Mouse (Mus musculus): Measurements from ENCODE around the gene Tdp1.

The Tdp1 gene

GRCm38 (mm10) chr12:99898248-99898870, 14.0 kb downstream of the Tdp1 start:
- no peak for DNase-seq (ENCODE audit: low spot score)

- DNase-seq (ENCODE audit: low spot score) = no peak
Observed at GRCm38 (mm10) chr12:99899991-99900390, 15.7 kb downstream of the Tdp1 start.

DNA sequence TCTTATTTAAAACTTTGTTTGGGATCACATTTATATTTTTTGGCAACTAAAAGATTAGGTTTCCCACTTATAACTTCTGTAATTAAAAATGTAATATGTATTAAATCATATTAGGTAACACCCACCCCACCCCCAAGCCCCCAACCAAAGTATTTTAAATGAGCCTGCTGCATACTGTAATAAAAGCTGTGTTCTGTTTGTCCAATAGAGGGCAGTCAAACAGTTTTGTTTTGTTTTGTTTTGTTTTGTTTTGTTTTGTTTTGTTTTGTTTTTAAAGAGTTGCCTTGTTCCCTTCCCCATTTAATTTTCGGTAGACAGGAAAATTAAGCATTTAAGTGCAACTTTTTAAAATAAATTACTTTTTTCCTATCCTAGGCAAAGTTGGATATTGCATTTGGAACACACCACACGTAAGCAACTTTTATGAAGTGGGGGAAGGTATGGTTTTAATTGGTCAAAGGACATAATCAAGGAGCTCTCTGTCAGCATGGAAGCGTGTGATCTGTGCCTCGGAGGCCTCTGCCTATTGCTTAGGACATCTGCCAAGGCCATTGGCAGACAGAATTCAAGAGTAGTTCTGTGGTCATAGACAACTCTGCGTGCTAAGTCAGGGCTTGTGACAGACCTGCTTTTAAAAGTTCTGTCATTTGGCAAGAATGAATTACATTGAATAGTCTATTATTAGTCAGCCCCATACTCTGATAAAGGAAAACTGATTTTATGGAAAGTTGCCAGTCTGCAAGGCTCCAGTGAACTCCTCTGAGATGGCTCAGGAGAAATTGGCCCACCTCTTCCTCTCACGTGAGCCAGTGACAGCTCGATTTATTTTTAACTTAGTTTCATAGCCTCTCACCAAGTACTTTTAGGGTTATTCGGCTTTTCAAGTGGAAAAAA, 17.9 kb downstream of the Tdp1 start:
- DNase-seq (ENCODE audit: low spot score) = no peak

DNA sequence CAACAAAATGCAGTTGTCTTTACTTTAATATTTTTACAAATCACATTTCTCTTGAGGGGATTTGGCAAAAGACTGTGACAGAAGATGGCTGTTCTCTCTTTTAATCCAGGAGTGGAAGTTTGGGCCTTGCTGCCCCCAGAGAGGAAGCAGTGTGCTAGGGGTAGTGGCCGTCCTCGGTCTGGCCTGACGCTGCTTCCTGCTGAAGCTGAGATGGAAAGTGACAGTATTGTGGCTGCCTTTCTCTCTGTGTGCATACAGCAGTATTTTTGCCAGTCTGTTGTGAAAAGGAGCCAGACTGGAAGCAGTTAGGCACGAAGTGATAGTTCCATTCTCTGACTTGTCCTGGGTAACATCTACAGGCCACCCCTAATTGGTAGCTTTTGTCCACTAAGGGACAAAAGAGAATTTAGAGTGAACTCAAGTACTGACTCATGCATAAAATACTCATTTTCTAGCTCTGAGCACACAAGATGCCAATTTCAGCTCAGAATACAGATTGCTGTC, 18.6 kb downstream of the Tdp1 start:
- DNase-seq (ENCODE audit: low spot score) = no peak

DNA sequence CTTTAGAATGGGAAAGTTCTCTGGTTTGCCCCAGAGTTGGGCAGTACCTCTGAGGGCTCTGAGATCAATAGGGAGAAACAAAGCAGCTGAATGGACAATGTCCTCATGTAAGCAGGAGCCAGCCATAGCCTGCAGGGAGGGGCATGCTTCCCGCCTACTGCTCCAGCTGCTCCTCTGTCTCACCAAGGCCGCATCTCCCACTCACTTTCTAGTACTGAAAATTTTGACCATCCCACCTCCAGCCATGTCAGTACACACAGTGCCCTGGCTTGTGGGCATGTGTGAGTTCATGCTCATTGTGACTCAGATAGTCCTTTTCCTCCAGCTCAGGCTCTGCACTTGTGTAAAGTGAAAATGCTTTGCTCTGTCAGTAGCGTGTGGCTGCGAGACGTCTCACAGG, 20.2 kb downstream of the Tdp1 start:
- no peak for DNase-seq (ENCODE audit: low spot score)

- no peak for DNase-seq (ENCODE audit: low spot score)
Observed at GRCm38 (mm10) chr12:99911466-99911865, 27.1 kb downstream of the Tdp1 start.

DNA sequence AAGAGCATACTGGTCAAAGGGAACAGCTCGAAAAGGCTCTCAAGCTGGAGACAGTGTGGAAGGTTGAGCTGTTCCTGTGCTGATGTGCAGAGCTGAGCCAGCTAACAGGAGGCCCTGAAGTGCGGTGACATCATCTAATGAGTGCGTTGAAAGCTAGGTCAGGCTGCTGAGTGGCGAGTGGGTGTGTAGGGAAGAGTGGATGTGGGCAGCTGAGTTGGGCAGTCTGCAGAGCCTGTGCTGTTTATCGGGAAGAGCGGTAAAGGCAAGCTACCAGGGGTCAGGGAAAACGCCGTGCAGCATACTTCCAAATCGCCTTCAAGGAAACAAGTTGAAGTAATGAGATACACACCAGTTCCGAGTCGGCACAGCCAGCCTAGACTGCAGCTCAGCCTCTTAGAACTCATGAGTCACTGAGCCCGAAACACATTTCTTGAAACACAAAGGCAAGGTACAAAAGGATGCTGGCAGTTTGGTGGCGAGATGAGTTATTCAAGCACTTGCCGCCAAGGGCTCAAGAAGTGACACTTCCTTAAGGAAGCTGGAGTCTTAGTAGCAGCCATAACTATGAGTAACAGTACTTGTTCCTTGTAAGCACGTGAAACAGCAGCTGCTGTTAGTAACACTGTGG, 33.6 kb downstream of the Tdp1 start:
- no peak for DNase-seq (ENCODE audit: low spot score)

DNA sequence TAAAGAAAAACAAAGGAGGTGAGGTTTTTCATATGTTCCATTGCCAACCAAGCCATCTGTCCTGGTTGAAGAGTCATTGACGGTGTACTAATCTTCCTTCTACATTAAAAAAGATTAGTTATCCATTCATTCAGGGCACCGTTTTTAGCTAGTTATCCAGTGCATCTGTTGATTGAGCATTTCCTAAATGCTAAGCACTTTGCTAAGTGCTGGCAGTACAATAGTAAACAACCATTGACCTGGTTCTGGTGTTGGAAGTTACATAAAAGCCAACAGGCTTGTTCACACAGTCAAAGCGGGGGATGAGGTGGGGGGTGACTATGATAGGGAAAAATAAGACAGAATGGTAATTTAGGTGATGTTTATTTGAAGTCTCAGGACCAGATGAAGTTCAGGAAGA, 35.3 kb downstream of the Tdp1 start:
- DNase-seq (ENCODE audit: low spot score) = no peak

DNA sequence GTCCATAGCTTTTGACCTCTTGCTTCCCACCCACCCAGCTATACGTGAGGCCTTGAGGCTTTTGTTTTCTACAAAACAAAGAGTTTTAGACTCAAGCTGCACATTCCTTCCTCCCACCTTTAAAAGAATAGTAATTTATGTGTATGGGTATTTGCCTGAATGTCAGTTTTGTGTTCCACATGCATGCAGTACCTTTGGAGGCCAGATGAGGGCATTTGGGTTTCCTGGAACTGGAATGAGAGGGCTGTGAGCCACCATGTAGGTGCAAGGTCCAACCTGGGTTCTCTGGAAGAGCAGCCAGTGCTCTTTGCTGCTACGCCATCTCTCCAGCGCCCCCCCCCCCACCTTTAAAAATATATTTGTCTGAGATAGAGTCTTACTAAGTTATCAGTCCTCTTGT, 36.7 kb downstream of the Tdp1 start:
- no peak for DNase-seq (ENCODE audit: low spot score)

DNA sequence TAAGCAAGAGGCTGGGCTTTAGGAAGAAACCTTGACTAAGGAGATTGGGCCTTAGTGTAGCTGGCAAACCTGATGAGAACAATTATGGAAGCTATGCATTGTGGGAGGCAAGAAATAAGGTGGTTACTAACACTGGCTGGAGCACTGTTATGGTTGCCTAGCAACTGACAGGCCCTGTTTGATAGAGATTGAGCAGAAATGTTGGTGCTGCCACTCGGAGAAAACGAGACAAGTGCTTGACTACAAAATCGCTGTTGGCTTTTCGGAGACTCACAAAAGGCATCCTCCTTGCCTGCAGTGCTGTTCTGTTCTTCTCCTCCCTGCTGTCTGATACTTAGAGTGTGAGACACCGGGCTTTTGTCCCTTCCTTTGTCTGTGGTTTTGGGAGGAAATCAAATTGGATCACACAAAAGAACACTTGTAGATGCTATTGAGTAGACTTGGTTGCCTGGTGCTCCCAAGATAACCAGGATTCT, 38.9 kb downstream of the Tdp1 start:
- no peak for DNase-seq (ENCODE audit: low spot score)

- DNase-seq (ENCODE audit: low spot score) = no peak
Observed at GRCm38 (mm10) chr12:99923703-99924102, 39.4 kb downstream of the Tdp1 start.

GRCm38 (mm10) chr12:99928311-99928710, 44.0 kb downstream of the Tdp1 start:
- no peak for DNase-seq (ENCODE audit: low spot score)

DNA sequence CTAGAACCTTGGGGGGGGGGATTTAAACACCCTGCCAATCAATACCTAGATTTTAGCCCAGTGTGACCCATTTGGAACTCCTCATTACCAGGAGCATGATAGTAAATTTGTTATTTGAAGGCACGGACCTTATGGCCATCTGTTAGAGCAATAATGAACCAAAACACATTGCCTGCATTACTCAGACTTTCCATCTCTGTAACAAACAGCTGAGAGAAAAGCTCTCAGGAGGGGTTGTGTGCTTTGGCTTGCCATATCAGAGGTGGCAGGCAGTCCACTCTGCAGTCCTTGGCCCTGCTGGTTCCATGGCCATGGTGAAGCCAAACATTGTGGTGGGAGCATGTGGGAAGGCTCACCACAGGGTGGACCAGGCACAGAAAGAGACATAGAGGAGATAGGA, 44.8 kb downstream of the Tdp1 start:
- no peak for DNase-seq (ENCODE audit: low spot score)

GRCm38 (mm10) chr12:99932245-99932644, 47.9 kb downstream of the Tdp1 start:
- DNase-seq (ENCODE audit: low spot score) = no peak

GRCm38 (mm10) chr12:99933630-99934029, 49.3 kb downstream of the Tdp1 start:
- DNase-seq (ENCODE audit: low spot score) = no peak

DNA sequence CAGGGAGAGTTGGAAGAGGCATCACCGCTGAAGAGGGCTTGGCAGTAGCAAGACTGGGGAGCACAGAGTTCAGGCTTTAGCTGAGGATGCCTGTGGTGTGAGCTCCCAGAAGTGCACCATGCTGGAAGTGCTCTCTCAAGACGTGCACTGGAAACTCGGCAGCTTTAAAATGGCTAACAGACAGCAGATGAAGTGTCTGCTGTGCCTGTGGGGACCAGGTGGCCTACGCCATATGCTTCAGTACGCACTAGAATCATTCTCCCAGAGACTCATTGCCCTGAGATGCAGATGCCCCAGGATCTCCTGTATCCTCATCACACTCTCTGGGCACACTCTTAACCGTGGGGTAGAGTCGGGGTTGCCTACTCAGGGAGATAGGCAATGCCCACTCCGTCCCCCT, 51.1 kb downstream of the Tdp1 start:
- no peak for DNase-seq (ENCODE audit: low spot score)

GRCm38 (mm10) chr12:99938476-99938875, 54.2 kb downstream of the Tdp1 start:
- no peak for DNase-seq (ENCODE audit: low spot score)

DNA sequence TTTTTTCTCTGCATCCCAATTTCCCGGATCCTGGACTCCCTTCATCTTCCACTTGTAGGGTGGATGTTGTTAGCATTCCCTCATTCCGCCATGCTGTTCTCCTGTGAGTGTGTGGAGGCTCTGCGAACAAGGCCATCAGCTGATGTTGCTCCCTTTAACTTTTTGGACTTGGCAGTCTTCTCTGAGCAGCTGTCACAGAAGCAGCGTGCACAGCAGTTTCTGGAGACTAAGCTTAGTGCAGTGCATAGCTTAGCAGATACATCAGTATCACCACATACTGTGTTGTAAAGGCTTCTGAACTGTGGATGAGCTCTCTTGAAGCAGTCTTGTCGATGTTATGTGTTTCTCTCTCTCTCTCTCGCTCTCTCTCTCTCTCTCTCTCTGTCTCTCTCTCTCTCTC, 54.9 kb downstream of the Tdp1 start:
- DNase-seq (ENCODE audit: low spot score) = no peak

DNA sequence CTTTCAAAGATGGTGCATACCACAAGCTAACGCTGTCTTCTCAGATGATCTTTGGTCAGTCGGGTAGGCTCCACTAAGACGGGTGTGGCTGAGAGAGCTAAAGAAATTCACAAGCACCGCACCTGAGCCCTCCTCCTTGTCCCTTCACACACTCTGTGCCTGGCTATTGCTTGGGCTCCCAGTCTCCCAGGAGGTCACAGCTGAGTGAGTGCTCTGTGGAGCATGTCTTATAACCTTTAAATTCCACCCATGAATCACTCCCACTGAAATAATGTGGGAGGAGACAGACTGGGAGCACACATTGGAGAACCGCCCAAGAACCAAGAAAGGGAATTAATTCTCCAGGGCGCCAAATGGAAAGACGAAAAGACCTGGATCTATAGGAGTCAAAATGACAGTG, 56.4 kb downstream of the Tdp1 start:
- no peak for DNase-seq (ENCODE audit: low spot score)

- no peak for DNase-seq (ENCODE audit: low spot score)
Observed at GRCm38 (mm10) chr12:99942441-99942840, 58.1 kb downstream of the Tdp1 start.

DNA sequence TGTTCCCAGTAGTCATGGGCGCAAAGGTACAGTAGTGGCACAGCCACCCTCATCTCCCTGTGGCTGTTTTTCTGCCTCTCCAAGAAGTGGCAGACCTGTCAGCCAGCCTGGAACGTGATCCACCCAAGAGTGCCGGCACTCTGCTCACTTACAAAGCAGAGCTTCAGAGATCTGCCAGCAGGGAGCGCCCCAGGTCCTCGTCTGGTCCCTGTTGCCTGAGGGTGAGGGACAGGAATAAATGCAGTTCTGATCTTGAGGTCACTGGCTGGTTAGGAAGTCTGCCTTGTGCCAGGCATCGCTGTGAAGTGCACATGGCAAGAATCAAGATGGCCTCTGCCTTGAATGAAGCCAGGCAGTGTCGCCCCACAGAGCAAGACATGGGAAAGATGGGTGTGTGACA, 68.6 kb downstream of the Tdp1 start:
- DNase-seq (ENCODE audit: low spot score) = no peak

DNA sequence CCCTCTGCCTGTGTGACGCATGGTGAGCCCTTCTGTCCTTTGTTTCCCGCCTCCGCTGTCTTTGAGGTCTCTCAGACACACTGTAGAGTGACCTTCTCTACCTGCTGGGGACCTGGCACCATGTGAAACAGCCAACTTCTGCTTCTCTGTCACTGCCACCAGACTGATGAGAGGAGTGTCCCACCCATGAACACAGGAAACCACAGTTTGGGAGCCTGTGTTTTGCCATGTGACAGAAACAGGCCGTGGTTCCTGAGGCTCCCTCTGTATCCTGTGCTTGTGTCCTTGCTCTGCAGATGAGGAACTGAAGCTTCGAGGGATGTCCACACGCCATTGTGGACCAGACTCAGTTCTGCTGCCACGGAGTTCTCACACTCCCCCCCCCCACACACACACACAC, 72.1 kb downstream of the Tdp1 start:
- DNase-seq (ENCODE audit: low spot score) = no peak

Data from yolk sac, embryonic 10.5 days (tissue).